Mouse (Mus musculus): ENCODE measurements around the gene Gm20772. TPM values are rescaled to one million over a fixed set of nuclear protein-coding genes. Genes with fewer than 3 reads are reported as not detected.
"Not testable (repeated sequence)": the region's sequence is repeated elsewhere in the genome, so short reads cannot be mapped to it uniquely, and the experiment has no call there.

Gene Gm20772
- not detected for total RNA-seq (2021)

DNA sequence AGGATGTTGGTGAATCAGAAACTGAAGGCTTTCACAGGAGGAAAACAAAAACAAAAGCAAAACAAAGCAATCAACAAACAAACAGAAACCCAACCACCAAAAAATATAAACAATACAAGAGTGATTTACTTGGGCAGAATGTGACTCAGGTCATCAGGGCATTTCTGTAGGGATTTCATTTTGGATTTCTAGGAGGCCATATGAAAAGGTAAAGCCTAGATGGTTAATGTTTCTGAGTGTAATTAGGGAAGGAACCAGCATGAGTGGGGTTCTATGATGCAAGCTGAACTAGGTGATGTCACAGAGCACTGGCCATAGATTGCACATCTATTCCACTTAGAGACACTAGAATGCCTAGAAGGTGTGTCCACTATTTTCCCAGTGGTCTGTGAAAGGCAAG is at the start of gene Gm20772, which contains the start of gene Gm20831:
Gene Gm20772 (plus strand): TSS at position 301 of the 400 bp plus-strand sequence.
Gene Gm20831 (plus strand): TSS at position 301 of the 400 bp plus-strand sequence.
- DNase-seq: not testable (repeated sequence)

GRCm38 (mm10) chrY:17846166-17846565 is 28.4 kb upstream of the Gm20772 start, which contains the start of gene Gm21904:
Gene Gm21904, minus strand, starts transcription at chrY:17846266.
- not testable (repeated sequence) for DNase-seq

Other genes with a start within 250 kb of the Gm20772 start
- not detected for gene Gm21904, start 28.5 kb upstream of the Gm20772 start, total RNA-seq (2021)
- not detected for gene Gm20831, start within 50 bp of the Gm20772 start, total RNA-seq (2021)
- gene Srsy, start 62.6 kb downstream of the Gm20772 start, total RNA-seq (2021): not detected
- not detected for gene Gm21764, start 187.1 kb downstream of the Gm20772 start, total RNA-seq (2021)
- not detected for gene Ssty1, start 214.4 kb downstream of the Gm20772 start, total RNA-seq (2021)

All from layer of hippocampus, postnatal 36 days (tissue).